Mouse (Mus musculus): ENCODE measurements around the gene Coro1b.

The Coro1b gene

DNA sequence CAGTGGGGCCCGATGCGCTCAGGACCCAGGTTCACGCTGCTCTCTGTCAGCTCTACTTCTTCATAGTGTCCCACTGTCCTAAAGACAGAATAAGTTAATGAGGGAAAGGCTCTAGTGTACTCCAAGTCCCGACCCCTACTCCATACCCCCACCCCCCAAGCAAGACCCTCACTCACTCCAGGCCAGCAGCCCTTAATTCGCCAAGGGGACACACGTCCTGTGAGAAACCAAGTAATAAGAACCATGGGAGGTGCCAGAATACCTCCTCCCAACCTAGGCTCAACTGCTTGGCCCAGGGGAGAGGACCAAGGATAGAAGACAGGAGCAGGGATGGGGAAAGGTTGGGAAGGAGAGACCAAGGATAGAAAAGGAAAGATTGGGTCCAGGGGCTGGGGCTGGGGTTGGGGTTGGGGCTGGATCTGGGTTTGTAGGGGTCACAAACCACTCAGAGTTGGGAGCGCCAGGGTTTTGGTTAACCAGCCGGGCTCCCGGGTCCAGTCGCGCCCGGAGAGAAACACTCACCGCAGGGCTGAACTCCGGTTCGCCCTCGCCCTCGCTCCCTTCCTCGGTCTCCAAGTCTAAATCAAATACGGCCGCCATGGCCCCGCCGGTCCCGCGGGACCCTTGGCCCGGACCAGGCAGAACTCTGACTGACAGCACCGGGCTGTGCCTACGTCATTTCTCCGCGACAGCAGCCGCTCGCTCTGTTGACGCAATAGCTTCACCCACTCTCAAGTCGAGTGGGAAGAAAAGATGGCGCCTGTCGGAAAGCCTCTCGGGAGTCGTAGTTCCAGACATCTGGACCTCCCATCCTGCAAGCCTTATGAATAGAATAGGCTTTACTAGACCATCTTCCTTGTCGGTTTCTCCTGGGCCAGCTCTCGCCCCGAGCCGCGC, 14.5 kb downstream of the Coro1b start, which contains the start of gene Rps6kb2:
TSS of gene Rps6kb2 (minus strand) at position 709 of the 897 bp plus-strand sequence.
- DNase-seq: peak; percentile 97

DNA sequence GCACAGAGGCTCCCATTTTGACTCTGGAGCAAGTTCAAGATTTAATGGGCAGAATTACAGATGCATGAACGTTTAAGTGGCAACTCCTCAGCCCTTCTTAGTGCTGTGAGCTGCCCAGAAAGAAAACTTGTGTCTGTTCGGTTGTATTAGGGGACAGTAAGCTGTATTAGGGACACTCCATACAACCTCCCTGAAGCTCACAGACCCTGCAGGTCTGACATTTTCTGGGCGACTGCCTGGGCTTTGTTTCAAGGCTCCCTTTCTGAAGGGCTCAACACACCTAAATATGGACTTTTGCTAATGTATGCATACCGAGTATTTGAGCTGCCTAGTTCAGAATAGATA, 15.1 kb downstream of the Coro1b start:
- no peak for DNase-seq

DNA sequence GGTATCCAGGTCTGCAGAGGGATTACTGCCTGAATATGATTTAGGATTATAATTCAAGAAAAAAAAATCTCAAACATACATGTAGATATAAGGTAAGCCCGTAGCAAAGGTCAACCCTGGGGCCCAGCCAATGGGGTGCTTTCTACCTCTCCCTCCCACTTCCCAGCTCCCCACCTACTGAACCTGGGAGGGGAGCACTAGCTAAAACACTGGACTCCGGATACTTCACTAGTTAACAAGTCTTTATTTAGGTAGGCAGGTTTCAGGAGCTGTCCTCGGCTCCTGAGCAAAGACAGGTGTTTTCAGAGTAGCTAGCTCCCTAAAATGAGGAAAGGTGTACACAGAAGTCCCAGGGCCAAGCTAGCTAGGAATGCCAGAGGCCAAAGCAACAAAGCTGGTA, 15.7 kb downstream of the Coro1b start:
- DNase-seq: no peak

DNA sequence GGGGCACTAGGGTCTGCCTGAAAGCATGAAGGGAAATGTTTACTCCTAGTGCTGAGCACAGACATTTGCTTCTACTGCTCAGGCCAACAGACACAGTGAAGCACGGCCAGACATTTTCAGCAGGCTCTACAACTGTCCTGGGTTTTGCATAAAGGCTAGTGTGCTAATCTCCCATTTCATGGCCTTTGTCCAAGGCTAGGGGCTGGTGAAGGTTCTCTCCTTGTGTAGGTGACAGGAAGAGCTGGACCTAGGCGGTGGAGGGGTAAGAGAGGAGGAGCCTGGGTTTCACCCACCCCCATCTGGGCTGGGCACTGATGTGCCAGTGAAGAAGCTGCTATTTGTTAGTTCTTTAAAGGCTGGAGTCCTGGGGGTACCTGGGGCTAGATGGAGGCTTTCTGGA, 16.3 kb downstream of the Coro1b start:
- DNase-seq: no peak

DNA sequence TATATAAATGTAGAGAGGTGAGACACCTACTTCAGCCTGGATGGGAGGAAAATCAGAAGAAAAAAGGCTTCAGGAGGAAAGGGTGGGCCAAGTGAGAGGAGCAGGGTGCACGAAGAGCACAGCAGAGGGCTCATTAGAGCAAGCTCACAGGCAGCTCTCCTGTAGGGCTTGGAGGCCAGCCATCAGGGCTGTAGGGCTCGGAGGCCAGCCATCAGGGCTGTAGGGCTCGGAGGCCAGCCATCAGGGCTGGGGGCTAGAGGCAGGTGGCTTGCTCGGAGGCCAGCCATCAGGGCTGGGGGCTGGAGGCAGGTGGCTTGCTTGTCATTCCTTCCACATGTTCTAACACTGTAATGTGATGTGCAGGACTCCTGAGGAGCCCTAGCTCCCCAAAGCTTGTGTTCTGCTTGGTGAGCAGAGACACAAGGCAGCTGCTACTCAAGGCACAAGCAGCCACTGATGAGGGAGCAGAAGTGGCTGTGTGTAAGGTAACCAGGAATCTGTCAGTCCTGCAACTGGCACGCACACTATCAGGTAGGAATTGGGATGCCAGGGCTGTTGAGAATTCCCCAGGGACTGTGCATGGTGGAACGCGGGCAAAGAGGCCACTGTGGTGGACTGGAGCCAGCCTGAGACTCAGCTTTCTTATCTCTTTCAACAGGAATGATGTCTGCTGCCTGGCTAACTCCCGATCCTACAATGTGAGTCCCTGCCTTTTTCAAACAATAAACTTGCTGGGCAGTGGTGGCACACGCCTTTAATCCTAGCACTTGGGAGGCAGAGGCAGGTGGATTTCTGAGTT, 18.5 kb downstream of the Coro1b start:
- no peak for DNase-seq

DNA sequence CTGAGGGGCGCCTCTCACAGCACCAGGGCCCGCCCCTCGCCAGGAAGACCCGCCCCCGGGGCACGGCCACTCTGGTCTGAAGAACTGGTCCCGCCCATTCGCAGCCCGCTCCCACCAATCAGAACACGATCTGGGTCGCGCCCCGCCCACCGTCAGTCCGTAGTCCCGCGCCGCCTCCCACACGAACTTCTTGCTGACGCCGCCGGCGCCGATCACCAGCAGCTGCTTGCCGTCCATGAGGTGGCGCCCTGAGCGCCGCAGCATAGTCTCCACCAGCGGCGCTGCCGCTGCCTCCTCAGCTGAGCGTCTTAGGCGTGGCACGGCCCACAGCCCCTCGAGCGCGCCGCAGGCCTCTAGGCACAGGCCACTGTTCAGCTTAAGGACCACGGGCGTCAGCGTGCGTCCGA, 21.0 kb downstream of the Coro1b start:
- peak; percentile 100 for DNase-seq

DNA sequence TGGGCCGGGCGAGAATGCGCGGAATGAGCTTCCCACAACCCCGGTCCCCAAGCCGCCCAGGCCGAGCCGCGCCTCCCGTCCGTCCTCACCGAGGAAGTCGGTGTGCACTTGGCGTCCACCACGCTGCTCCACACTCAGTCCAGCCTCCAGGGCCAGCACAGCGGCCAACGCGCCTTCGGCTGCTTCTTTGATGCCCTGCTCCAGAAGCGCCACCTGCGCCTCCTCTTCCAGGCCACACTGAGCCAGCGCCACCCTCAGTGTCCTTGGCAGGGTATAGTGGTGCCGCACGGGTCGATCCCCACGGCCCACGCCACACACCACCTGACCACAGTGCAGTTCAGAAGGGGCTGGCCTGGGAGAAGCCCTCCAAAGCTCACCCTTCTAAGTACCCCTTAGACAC, 21.4 kb downstream of the Coro1b start:
- no peak for DNase-seq

DNA sequence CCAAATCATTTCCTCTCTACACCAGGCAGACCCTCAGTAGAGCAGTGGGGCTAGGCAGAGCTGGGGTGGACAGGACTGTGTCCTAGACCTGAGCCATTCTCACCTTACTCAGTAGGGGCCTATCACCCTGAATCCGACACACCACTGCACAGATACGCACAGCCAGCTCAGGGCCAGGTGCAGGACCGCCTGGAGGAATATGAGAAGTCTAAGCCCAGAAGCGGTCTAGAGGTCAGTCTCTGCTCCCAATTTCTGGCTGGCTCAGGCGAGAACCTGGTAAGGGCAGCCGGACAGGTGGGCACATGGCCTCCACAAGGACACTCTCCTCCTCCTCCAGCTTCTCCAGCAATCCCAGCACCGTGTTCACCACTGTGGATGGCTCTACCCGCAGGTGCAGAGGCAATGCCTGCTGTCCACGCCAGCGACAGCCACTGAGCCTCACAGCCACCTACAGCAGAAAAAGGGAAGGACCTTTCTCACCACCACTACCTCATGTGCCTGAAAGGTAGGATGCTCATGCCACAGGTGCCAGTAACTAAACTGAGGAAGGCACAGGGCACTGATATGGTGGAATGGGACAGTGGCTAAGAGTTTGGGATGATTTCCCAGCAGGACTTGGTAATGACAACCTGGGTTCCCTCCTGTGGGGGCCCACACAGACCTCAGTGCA, 22.4 kb downstream of the Coro1b start:
- DNase-seq: no peak

DNA sequence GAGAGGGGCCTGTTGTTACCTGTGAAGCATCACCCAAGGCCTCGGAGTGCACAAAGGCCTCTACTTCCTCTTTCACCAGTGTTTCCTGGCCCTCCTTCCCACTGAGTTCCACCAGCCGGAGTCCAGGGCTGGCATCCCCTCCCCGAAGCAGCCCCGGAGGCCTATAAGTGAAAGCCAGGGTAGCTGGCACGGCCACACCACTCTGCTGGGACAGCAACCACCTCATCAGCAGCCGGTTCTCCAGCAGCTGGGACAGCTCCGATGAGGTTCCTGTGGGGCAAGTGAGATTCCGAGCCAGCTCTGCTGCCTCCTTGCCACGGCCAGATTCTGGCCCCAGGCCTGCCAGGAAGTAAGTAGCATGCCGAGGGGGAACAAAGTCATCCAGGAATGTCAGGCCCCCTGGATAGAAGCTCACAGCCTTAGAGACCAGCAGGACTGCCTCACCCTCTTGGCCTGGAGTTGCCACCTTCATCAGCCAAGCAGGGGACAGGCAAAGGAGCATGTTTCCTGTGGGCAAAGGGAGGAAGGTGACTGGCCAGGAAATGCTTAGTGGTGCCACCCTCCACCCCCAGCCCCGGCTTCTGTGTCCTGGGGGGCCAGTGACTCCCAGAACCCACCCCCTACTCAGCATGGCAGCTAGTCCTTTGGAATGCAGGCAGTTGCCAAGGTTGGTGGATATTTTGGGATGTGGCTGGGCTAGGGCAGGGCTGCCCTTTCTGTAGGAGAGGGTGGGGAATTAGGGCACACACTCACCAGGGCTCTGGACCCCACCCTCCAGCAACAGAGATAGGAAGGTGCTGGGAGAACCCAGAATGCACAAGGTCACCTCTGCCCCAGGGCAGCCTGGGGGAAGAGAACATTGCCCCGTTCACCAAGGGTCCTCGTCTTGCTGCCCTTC, 23.2 kb downstream of the Coro1b start:
- no peak for DNase-seq

DNA sequence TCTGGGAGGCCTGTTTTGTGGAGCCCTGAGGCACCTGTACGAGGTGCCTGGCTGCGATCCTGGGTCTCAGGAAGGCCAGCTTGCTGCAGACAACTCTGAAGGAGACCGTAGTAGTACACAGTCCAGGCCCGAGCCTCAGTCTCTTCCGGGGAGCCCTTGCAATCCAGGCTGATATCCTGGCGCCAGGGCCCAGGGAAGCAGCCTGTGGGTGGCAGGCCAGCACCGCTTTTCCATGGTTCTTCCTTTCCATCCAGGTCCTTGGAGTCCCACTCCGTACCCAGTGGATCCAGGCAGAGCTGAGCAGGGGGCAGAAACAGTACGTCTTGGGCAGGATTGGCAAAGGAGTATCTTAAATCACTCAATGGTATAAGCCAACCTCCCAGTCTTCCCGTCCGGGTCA, 24.5 kb downstream of the Coro1b start:
- DNase-seq: no peak

DNA sequence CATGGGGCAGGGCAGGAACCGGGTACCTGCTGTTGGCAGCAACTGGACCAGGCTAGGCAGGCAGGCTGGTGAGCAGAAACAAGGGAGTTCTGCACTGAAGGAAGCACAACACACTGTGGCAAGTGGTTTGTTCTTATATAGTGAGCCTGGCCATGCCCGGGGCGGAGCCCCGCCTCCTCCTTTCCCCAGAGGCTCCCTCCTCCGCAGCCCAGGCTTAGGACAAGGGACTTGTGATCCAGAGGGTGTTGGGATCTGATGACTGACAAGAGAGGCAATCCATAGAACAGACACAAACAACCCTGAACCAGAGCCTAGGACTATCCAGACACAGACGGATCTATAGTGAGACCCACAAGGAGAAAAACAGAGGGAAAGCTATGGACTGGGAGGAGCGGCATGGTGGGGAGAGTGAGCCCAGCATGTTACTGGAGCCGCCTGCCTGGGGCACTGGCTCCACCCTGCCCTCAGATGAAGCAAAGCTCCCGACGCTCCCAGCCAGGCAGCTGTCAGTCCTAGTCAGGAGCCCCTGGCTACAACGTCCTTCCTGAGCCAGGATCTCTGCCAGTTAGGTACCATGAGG, 27.0 kb downstream of the Coro1b start, which contains the start of gene Carns1:
TSS of gene Carns1 (minus strand) at position 112 of the 580 bp plus-strand sequence.
- no peak for DNase-seq

DNA sequence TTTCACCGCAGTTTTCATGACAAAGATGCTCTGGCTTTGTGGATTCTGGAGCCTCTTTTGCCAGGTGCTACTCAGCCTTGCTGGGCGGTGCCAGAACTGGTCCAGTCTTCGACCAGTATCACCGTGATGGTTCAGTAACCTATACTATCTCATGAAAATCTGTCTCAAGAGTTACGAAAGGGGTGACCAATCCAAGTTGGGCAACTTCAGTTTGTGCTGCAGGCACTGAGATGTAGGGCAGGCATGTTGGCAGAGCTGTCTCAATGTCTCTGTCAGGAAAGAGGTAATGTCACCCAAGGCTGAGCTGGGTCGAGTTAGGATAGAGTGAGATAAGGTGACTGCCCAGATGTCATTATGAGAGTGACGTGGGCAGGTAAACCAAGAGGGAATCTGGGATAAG, 32.0 kb downstream of the Coro1b start:
- no peak for DNase-seq

DNA sequence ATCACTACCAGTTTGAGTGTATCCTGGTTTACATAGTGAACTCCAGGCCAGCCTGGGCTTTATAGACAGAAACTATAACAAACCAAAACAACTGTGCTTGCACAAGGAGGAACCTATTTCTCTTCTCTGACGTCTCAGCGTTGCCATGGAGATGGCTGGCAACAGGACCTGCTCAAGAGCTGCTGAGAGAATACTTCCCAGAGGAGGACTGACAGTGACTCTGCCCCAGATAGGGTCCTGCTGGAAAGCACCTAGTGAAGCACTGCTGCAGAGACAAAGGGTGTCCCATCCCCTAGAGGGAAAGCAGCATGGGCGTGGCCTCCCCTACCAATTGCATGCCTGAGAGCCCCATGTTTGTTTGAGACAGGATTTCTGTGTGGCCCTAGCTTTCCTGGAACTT, 33.5 kb downstream of the Coro1b start:
- DNase-seq: peak; percentile 77

DNA sequence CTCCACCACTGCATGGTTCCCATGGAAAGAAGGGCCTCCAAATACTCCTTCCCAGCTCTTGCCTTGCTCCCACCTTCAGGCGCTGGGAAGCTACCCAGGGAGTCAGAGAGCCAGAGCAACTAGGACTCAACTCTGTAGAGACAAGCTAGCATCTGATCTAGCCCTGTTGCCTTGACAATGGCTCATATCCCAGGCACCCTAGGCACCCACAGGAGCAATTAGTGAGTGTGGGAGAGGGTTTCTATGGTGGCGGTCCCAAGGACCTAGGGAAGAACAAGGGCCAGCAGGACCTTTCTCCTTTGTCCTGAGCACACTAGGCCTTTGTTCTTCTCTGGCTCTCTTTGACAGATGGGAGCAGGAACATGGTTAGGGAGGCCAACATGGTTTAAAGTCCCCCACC, 35.3 kb downstream of the Coro1b start:
- DNase-seq: no peak

DNA sequence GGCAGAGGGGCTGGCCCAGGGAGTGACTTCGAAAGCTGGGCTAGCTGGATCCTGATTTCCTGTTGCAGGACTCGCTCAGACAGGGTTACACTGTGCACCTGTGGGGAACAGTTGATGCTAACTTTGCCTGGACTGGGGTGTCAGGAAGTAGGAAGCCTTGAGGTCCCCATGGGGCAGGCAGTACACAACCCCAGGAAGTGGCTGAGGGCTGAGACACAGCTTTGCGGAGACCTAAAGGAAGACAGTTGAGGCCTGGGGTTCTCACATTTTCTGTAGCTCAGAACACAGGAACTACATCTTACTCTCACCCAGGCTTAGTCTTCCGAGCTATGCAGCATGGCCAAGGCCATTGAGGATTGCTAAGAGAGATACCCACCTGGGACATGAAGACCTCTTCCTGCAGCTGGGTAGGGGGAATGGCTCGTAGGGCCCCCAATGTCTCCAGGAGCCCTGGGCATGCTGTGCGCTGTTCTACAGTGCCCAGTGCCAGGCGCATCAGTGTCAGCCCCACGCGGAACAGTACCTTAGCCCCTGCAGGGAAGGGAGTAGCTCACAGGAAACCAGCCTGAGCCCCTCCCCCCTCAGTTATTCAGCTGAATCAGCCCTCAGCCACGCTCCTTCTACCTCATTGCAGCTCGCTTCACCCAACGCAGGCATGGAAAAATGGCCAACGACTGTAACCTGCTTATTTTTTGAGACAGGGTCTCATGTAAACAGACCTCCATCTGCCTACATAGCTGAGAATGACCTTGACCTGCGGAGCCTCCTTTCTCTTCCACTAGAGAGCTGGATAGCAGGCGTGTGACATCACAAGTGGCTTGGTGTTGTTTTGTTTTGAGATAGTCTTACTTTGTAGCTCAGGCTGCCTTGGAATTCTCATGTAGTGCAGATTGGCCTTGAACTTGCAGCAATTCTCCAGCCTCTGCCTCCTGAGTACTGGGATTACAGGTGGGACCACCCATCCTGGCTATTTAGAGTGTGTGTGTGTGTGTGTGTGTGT, 36.9 kb downstream of the Coro1b start:
- DNase-seq: no peak

DNA sequence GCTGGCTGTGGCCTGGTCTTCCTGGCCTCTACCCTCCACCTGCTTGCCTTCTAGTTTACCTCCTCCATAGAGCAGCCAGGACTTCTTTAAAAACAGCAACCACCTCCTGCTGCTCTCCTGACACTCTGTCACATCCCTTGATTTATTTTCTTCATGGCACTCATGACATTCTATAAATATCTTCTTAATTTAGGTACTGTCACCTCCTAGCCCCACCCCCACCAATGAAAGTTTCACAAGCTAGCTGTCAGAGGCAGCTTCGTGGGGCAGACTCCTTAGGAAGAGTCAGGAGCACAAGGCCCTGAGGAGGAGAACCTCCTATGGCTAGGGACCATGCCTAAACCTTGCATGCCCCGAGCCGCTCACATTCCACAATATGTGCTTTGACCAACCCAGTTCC, 38.9 kb downstream of the Coro1b start:
- DNase-seq: no peak

DNA sequence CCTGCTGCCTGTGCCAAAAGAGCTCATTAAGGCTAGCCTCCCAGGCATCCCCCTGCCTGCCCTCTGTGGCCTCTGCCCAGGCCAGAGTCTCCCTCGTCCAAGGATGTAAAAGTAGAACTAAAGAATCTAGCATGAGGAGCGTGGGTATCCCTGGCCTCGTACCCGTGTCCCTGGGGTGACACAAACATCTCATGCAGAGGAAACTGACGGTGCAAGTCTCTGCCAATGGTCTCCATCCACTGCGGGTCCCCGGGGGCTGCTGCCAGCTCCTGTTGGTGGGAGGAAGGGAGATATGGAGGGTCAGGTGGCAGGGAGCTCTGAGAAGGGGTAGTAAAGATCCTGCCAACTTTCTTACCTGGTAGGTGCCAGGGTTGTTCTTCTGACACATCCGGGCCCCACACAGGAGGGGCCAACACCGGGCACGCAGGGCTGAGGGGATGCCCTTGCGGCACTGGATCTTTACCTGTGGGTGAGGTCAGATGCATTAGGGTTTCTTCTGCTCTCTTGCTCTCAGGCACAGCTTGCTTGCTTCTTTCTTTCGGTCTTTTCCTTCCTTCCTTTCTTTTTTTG, 40.7 kb downstream of the Coro1b start:
- no peak for DNase-seq

DNA sequence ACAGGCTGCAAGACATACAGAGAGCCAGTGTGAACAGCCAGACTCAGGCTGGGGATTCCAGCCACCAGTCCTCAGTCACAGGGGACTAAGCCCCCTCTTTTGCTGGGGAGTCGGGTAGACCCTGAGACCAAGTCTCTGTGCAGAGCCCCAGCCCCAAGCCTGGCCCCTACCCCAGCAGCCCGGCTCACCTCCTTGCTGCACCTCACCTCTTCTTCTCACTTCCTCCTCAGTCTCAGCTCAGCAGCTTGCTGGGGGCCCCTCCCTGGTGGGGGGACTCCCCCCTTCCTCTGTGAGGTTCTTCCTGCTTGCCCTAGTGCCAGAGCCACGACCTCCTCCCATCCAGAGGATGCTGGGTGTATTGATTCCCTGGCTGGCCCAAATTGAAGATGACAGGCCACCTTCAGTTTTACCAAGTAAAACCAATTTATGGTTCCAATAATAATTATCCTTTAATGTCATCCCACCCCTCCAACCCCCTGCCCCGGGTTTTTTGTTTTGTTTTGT, 42.5 kb downstream of the Coro1b start, which contains the start of gene Tbc1d10c:
TSS of gene Tbc1d10c (minus strand) at position 454 of the 504 bp plus-strand sequence.
- no peak for DNase-seq

DNA sequence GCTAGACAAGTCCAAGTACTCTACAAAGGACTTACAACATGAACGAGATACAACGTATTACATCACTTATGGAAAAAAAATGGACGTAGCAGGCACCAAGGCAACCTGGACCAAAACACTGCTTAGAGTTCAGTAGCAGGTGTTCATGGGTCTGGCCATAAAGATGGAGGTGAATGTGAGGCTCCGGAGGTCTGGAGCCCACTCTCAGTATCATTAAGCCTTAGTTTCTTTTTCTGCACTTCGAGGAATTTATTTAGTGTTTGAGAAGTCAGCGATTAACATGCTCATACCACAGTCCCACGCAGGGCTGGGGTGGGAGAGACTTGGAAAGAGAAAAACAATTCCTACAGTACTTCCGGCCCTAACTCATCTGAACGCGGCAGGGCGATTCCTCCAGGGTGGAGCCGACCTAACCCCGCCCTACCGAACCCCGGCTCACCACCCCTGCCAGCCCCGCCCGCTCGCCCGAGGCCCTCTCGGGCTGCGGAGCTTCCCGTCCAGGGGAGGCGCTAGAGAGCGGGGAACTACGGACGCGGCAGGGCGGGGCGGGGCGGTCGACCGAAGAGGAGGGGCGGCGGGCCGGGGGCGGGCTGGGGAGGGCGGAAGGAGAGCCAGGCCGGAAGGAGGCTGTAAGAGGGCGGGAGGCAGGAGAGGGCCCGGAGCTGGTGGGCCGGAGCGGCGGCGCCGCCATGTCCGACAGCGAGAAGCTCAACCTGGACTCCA, 43.3 kb downstream of the Coro1b start, which contains the start of gene Ppp1ca:
TSS of gene Ppp1ca (plus strand) at position 538 of the 723 bp plus-strand sequence.
- peak; percentile 92 for DNase-seq
